Mouse (Mus musculus) neural tube, embryonic 15.5 days (tissue): ENCODE data around the gene Gdpd2. TPM values are rescaled to one million over a fixed set of nuclear protein-coding genes. Genes with fewer than 3 reads are reported as not detected.

Experiments
- ATAC-seq: fragments of 200-750 bp; cut with Nextera tagmentation; 2 replicates; pipeline ENCODE4 v1.8.0; 2017; ENCODE audit warnings: mild to moderate bottlenecking, moderate TSS enrichment, moderate library complexity; ENCODE audit not compliant: low FRiP score
- H3K27ac ChIP-seq: fragments of 300-500 bp; sonication (generic); replicated peaks from 2 replicates; pipeline ENCODE4 v1.5.1; 2015; ENCODE audit warnings: mild to moderate bottlenecking, inconsistent platforms
- H3K27me3 ChIP-seq: fragments of 300-500 bp; sonication (generic); replicated peaks from 2 replicates; pipeline ENCODE4 v1.6.1; 2015; ENCODE audit warnings: inconsistent platforms
- H3K36me3 ChIP-seq: fragments of 300-500 bp; sonication (generic); 2 replicates; pipeline ENCODE4 v1.6.1; 2015; ENCODE audit warnings: inconsistent platforms
- H3K4me1 ChIP-seq: fragments of 300-500 bp; sonication (generic); 2 replicates; pipeline ENCODE4 v1.6.1; 2015; ENCODE audit warnings: inconsistent platforms
- H3K4me2 ChIP-seq: fragments of 300-500 bp; sonication (generic); 2 replicates; pipeline ENCODE4 v1.6.1; 2015; ENCODE audit warnings: inconsistent platforms, mild to moderate bottlenecking, moderate library complexity
- H3K4me3 ChIP-seq: fragments of 300-500 bp; sonication (generic); replicated peaks from 2 replicates; pipeline ENCODE4 v1.5.1; 2015; ENCODE audit warnings: mild to moderate bottlenecking, inconsistent platforms
- H3K9ac ChIP-seq: fragments of 300-500 bp; sonication (generic); replicated peaks from 2 replicates; pipeline ENCODE4 v1.6.1; 2015; ENCODE audit warnings: mild to moderate bottlenecking, inconsistent platforms
- H3K9me3 ChIP-seq: fragments of 300-500 bp; sonication (generic); replicated peaks from 2 replicates; pipeline ENCODE4 v1.6.1; 2016; ENCODE audit warnings: inconsistent platforms
- WGBS: fragments of 180-500 bp; shearing (Covaris S2); methylation state at CpG from one replicate; pipeline ENCODE4 v1.1.7; 2015; ENCODE audit warnings: mixed read lengths; 5-methylcytosine and 5-hydroxymethylcytosine counted together
- polyA plus RNA-seq: library from polyadenylated mRNA; unstranded; fragments of >200 nt; fragmentation: Nextera tagmentation; extraction: Ambion mirVana; gene quantifications from 2 replicates; pipeline ENCODE4 v1.2.1, GENCODE M21; 2015

The Gdpd2 gene
- polyA plus RNA-seq, 1 experiment from 2014 or later: 31.7 TPM

GRCm38 (mm10) chrX:100740785-100741184 lies 11.1 kb downstream of the Gdpd2 start:
- Histone ChIP-seq H3K36me3 (no peaks in the 10 kb centered on the region), H3K27me3 (0 out of 2 replicates have a peak, but pooled peaks cover 2% of the 10 kb centered on the region), H3K4me3 (no peak overlapping the region), H3K27ac (no peak overlapping the region), H3K9ac (no peak overlapping the region), H3K4me1 (peaks cover 5% of the 10 kb centered on the region; the same call in 1 of the 2 replicates), H3K4me2 (no peak overlapping the region), H3K9me3 (no peaks in the 10 kb centered on the region)
- ATAC-seq: no peak
- 68% methylated on average over 6 of the region's 6 CpGs for WGBS

DNA sequence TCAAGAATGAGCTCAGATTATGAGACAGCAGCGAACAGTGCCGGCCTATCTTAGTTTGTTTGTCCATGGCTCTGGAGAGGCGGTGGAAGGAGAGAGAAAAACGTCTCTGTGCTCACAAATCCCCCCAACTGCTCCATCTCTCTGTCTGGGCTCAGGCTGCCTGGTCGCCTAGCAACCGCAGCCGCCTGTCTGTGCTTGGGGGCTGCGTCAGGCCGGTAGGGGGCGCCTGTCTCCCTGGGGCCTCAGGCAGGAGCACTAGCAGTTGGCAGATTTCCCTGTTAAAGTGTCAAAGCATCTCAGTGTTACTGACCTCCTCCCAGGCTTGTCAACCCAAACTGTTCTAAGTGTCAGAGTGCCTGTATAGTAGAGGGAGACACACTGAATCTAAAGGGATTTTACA lies 12.3 kb downstream of the Gdpd2 start:
- Histone ChIP-seq H3K4me3 (no peak overlapping the region), H3K36me3 (no peaks in the 10 kb centered on the region), H3K27ac (no peak overlapping the region), H3K27me3 (0 out of 2 replicates have a peak, but pooled peaks cover 2% of the 10 kb centered on the region), H3K4me1 (peaks cover 5% of the 10 kb centered on the region; the same call in 1 of the 2 replicates), H3K9me3 (no peaks in the 10 kb centered on the region), H3K4me2 (no peak overlapping the region), H3K9ac (no peak overlapping the region)
- peak; percentile 78 for ATAC-seq
- WGBS: 6% methylated on average over 10 of the region's 10 CpGs

- no peak for ATAC-seq
- no peak overlapping the region for H3K4me2 ChIP-seq
- 89% methylated on average over 6 of the region's 6 CpGs for WGBS
Observed at GRCm38 (mm10) chrX:100765855-100766254, 36.2 kb downstream of the Gdpd2 start.

DNA sequence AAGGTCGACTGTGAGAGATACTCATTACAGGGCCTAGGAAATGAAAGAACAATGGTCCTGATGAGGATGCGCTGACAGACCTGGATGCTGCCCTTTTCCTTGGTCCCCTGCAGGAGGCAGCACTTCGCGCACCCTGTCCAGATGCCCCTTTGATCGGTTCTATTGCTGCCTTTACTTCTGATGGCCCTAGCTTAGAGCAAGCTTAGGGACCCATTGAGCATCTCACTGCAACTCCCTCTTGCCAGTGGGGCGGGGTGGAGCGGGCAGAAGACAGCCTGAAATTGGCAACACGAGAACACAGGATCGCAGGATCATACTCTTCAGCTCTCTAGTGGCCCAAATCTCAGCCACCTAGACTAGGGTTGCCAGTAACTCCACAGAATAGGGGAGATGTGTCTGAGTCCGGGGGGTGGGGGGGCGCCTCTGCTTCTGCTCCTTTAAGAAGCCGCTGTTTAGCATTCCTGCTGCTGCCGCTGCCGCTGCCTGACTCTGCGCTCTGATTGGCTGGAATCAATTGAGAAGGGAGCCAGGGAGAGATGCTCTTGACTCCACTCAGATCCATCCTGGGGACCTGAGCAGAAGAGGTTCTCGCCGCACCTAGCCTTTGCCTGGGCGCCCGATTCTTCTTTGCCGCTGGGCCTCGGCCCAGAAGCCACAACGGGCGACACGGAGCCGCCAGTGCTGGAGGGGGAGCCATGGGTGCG lies 37.7 kb downstream of the Gdpd2 start, which contains the start of gene Dlg3:
Gene Dlg3, plus strand, starts transcription at position 542 of the 704 bp plus-strand sequence.
- ATAC-seq: peak; percentile 92
- peak within 1 kb of the TSS; percentile 61 for H3K4me3 ChIP-seq

More at GRCm38 (mm10) chrX:100765855-100766254, 36.2 kb downstream of the Gdpd2 start:
- no peaks in the 10 kb centered on the region for H3K27me3 ChIP-seq
- no peak overlapping the region for H3K9ac ChIP-seq
- no peaks in the 10 kb centered on the region for H3K36me3 ChIP-seq
- H3K4me1 ChIP-seq: 0 out of 2 replicates have a peak, but pooled peaks cover 4% of the 10 kb centered on the region
- no peaks in the 10 kb centered on the region for H3K9me3 ChIP-seq
- no peak overlapping the region for H3K4me3 ChIP-seq
- no peak overlapping the region for H3K27ac ChIP-seq

GRCm38 (mm10) chrX:100767885-100768626 lies 38.4 kb downstream of the Gdpd2 start:
- WGBS: 16% methylated on average over 22 of the region's 36 CpGs
- peak overlapping the region; percentile 90 for H3K27ac ChIP-seq

More for the DNA sequence above, 37.7 kb downstream of the Gdpd2 start, which contains the start of gene Dlg3:
- Histone ChIP-seq H3K4me2 (peak within 1 kb of the TSS; percentile 59), H3K36me3 (no peaks in the 10 kb centered on the region), H3K9me3 (no peaks in the 10 kb centered on the region), H3K4me1 (peaks cover 10% of the 10 kb centered on the region; the same call in 1 of the 2 replicates), H3K27me3 (no peaks in the 10 kb centered on the region), H3K27ac (peak within 1 kb of the TSS; percentile 90), H3K9ac (peak within 1 kb of the TSS; percentile 64)
- WGBS: 14% methylated on average over 26 of the region's 26 CpGs

DNA sequence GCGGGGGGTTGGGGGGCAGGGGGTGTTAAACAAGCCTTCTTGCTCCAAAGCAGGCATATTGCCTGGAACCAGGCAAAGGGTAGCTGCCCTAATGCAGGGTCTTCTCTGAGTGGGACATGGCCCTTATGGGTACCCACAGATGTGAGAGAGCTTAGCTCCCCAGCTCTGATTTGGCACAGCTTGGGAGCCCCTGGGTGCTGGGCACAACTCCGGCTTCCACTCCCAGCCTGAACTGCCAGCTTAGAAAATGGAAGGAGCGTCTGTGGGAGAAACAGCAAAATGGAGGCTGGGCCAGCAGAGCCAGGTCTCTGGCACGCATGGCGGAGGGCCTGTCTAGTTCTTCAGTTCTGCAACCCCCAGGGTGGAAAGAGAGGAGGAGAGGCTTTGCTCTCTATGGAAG lies 39.6 kb downstream of the Gdpd2 start:
- H3K27ac ChIP-seq: peak overlapping the region; percentile 90
- ATAC-seq: no peak
- H3K4me2 ChIP-seq: peak overlapping the region; percentile 59
- no peaks in the 10 kb centered on the region for H3K27me3 ChIP-seq
- no peaks in the 10 kb centered on the region for H3K36me3 ChIP-seq
- WGBS: 64% methylated on average over 5 of the region's 5 CpGs
- peak overlapping the region; percentile 64 for H3K9ac ChIP-seq
- no peaks in the 10 kb centered on the region for H3K9me3 ChIP-seq
- peak overlapping the region; percentile 61 for H3K4me3 ChIP-seq
- peaks cover 10% of the 10 kb centered on the region; the same call in 1 of the 2 replicates for H3K4me1 ChIP-seq

More at GRCm38 (mm10) chrX:100767885-100768626, 38.4 kb downstream of the Gdpd2 start:
- Histone ChIP-seq H3K4me1 (peaks cover 10% of the 10 kb centered on the region; the same call in 1 of the 2 replicates), H3K36me3 (no peaks in the 10 kb centered on the region), H3K27me3 (no peaks in the 10 kb centered on the region), H3K9ac (peak overlapping the region; percentile 64), H3K4me3 (peak overlapping the region; percentile 61), H3K9me3 (no peaks in the 10 kb centered on the region), H3K4me2 (peak overlapping the region; percentile 59)
- peak; percentile 56 for ATAC-seq

- no peak overlapping the region for H3K27ac ChIP-seq
- H3K27me3 ChIP-seq: no peaks in the 10 kb centered on the region
- WGBS: 7% methylated on average over 23 of the region's 23 CpGs
- no peak for ATAC-seq
- H3K9me3 ChIP-seq: no peaks in the 10 kb centered on the region
- H3K4me3 ChIP-seq: peak overlapping the region; percentile 28
- peaks cover 25% of the 10 kb centered on the region; the same call in 1 of the 2 replicates for H3K4me1 ChIP-seq
- peak overlapping the region; percentile 44 for H3K4me2 ChIP-seq
- no peaks in the 10 kb centered on the region for H3K36me3 ChIP-seq
- H3K9ac ChIP-seq: peak overlapping the region; percentile 30
Observed at GRCm38 (mm10) chrX:100774341-100774811, 44.7 kb downstream of the Gdpd2 start.

- Histone ChIP-seq H3K36me3 (no peaks in the 10 kb centered on the region), H3K9ac (no peak overlapping the region), H3K27me3 (no peaks in the 10 kb centered on the region), H3K4me2 (no peak overlapping the region), H3K9me3 (no peaks in the 10 kb centered on the region), H3K27ac (no peak overlapping the region), H3K4me3 (no peak overlapping the region), H3K4me1 (peaks cover 22% of the 10 kb centered on the region; the same call in 1 of the 2 replicates)
- no peak for ATAC-seq
- 80% methylated on average over 3 of the region's 3 CpGs for WGBS
Observed at GRCm38 (mm10) chrX:100775405-100775804, 45.7 kb downstream of the Gdpd2 start.

DNA sequence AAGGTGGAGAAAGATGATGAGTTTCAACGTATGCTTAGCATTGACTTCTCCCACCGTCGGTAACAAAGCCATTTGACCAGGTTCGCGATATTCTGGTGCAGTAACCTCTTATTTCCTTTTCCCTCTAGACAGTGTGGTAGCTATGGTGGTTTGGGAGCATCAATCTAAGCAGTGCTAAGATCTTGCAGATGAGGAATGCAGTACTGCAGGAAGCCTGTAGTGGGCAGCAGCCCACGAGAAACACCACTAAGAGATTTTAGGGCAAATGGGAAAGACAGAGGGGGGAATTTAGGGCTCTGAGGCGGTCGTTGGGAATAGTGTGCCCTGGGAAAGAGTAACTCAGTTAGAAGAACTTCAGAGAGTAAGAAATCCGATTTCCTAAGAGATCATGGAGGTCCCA lies 46.8 kb downstream of the Gdpd2 start:
- ATAC-seq: peak; percentile 53; the same call in 1 of the 2 replicates
- Histone ChIP-seq H3K9me3 (no peaks in the 10 kb centered on the region), H3K4me1 (peaks cover 16% of the 10 kb centered on the region; the same call in 1 of the 2 replicates), H3K27me3 (no peaks in the 10 kb centered on the region), H3K36me3 (no peaks in the 10 kb centered on the region), H3K4me3 (peak overlapping the region; percentile 38), H3K4me2 (peak overlapping the region; percentile 50), H3K27ac (peak overlapping the region; percentile 56), H3K9ac (no peak overlapping the region)
- 19% methylated on average over 9 of the region's 9 CpGs for WGBS

DNA sequence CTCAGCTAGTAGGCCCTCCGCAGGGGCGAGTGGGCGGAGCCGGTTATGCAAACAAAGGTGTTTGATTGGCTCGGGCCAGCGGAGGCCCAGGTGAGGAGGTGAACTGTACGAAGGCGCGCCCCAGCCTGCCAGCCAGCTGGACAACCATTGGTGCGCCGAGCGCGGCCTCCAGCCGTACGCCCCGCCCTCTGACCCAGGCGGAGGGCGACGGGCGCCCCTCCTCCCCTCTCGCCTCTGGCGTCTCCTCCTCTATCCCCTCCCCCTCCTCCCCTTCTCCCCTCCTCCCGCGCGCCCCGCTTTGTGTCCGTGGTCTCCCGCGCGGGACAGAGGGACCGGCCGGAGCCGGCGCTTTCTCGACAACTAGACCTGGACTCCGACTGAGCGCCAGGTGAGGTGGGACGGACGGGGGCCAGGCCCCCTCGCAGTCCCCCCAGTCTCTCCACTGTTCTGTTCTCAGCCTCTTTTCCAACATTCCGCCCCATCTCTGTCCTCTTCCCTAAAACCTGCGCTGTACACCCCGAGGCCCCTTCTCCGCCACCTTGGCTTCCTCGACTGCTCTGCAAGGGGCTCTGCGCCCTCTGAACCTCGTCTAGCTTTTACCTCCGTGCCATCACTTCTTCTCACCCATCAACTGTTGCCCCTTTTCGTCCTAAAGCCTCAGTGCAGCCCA lies 47.4 kb downstream of the Gdpd2 start:
- Histone ChIP-seq H3K27ac (peak overlapping the region; percentile 56), H3K9me3 (no peaks in the 10 kb centered on the region), H3K4me3 (peak overlapping the region; percentile 38), H3K4me2 (peak overlapping the region; percentile 50), H3K9ac (peak overlapping the region; percentile 26; the same call in 1 of the 2 replicates), H3K4me1 (peaks cover 16% of the 10 kb centered on the region; the same call in 1 of the 2 replicates), H3K36me3 (no peaks in the 10 kb centered on the region), H3K27me3 (no peaks in the 10 kb centered on the region)
- peak; percentile 79 for ATAC-seq
- WGBS: 26% methylated on average over 25 of the region's 49 CpGs
